Mouse (Mus musculus) right cerebral cortex, adult 18-20 months (tissue): ENCODE data around the gene Maff.

Experiments used
- DNase-seq: peaks from one replicate; pipeline ENCODE4 v3.0.0; 2022; ENCODE audit warnings: mixed read lengths

Maff gene

DNA sequence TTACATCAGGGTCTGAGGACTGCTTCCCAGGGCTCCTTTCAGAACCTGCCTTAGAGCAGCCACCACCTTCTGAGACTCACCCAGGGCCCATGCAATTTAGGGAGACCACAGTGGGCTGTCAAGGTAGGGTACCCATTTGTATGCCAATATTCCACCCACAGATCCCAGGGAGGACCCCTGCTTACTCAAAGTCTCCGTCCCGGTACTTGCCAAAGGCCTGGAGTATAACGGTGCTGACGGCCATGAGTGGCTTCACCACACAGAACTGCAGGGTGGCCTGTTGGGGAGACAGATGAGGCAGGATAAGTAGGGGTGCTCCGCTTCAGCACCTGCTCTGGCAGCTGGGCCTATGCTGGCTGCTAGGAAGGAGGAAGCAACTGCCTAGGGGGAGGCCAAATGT, 20.0 kb downstream of the Maff start:
- DNase-seq, result no peak

DNA sequence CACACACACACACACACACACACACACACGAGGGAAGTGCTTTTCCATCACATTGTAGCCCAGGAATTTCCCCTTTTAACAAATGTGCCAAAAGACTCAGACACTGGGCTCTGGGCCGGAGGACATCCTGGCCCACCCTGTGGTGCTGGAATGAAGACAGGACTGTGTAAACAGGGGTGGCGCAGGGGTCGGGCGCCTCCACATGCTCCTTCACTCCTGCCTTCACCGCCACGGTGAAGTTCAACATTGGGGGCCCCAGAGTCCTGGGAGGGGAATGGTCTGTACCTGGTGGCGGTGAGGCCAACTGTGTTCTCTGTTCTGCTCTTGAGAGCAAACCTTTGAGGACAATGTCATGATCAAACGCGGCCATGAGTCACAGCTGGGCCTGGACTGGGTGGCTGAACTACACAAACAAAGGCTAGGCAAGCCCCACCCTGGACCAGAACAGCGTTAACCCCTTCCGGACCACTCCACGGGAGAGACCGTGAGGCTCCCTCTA, 21.9 kb downstream of the Maff start:
- DNase-seq, result no peak

DNA sequence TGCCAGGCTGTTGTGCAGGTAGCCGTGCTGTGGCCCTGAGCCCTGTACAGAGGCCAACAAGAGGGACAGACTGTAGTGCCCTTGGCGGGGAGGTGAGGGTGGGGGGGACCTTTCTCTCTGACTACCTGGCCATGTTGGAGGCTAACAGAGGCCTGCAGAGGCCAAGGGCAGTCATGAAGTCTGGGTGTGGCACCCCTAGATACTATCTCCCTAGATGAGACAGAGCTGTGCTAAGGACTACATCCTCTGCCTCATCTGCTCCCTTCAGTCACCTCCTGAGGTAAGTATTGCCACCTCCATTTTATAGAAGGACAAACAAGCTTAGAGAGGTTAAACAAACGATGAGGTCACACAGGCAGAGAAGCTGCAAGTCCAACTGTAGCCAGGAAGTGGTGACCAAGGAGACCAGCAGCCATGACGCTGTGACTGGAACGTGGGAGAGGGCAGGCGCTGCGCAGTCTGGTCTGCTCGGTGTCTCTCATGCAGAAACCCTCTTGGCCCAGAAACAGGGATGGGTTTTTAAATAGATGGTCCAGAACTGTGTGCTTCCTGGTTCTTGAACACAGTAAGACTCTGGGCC, 22.5 kb downstream of the Maff start:
- DNase-seq, result no peak

DNA sequence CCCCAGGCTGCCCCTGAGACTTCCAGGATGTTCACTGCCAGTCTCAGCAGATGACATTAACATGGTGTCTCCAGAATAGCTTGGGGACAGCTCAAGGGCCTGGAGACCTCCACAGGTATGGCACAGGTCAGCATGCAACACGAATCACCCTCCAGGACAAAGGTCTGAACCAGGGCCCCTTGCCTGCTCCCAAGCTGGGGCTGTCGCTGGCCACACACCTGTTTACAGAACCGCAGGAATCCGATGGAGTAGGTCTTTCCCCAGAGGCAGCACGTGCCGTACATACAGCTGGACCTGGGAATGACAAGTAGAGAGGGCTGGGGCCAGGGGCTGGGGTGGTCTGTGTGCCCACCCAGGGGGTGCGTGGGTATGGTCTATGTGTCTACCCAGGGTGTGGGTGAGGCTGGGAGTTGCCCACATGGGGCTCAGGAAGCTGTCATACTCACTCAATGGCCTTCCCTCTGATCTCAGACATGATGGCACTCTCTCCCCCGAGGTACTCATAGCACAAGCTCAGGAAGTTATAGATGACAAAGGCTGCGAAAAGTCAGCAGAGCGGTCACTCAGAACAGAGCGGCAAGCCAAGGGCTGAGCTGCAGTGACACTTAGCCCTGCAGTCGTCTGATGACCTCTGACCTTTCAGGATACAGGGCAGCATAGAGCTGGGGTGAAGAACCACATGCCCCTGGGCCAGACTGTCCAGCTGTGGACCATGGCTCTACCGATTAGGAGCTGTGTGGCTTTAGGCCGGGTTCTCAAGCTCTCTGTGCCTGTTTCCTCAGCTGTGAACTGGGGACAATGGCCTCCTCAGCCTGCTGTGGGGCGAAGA, 23.2 kb downstream of the Maff start:
- DNase-seq, result no peak

DNA sequence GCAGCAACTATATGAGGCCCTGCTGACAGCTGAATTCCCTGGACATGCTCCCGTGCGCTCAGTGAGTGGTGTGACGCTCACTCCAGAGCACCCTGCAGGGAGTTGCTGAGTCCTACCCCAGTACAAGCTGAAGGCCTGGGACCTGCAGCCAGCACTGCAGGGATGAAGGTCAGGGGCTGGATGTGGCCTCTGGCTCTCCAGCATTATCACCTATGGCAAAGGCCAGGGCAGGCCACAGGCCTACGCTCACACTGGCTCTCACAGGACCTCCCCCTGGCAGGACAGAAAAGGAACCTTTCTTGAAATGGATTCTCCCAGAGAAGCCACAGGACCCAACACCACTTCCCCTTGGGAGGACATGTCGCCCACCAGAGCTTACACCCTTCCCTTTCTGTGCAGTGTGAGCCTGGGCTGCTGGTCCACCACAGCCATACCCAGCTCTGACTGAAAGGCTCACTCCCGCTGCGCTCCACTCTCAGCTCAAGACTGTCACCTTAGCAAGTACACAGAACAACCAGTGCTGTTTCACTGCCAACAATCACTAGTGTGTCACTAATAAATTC, 23.9 kb downstream of the Maff start:
- DNase-seq, result no peak

DNA sequence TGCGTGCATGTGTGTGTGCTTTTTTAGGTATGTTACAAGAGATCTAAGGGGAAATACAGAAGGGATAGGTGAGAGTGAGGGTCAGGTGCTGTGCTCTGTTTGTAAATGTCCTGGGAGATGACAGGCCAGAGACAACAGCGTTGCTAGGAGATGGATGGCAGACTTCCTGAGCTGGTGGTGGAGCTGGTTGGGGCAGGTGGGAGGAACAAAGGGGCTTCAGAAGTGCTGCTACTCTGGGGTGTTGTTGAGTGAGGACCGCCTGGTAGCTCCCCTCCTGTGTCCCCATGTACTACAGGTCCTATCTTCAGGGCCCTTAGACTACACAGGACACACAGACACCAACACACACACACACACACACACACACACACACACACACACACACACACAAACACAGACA, 28.3 kb downstream of the Maff start:
- DNase-seq, result no peak

DNA sequence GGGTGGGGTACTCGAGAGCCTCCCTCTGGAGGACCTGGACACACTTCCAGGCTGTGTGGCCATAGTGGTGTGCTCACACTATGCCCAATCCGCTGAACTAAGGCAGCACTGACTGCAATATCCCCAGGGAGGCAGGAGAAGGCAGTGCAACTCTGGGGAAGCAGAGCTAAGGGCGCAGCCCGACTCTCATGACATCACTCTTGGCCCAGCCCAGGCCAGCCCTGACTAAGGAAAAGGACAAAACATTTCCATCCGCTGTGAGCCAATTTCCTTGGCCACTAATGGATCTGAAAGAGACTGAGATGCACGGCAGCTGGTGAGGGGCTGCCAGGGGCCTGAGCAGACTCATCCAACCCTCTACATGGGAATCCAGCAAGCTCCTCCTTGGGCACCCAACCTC, 31.3 kb downstream of the Maff start:
- DNase-seq, result peak; percentile 55

DNA sequence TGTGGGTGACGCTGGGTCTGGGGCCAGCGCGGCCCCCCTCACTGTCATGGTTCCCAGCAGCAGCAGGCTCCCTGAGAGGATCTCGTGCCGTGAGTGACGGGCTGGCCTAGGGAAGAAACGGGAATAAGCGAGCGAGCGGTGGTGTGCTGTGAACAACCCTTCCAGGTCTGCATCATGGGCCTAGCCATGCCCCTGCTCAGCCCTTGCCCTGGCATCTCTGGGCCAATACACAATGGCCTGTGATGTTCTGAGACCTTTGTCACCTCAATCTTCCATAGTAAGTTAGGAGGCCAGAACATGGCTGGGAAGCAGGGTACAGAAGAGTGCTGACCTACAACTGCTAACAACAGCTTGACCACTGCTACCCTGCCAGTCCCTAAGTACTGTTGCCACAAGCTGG, 32.2 kb downstream of the Maff start:
- DNase-seq, result no peak

DNA sequence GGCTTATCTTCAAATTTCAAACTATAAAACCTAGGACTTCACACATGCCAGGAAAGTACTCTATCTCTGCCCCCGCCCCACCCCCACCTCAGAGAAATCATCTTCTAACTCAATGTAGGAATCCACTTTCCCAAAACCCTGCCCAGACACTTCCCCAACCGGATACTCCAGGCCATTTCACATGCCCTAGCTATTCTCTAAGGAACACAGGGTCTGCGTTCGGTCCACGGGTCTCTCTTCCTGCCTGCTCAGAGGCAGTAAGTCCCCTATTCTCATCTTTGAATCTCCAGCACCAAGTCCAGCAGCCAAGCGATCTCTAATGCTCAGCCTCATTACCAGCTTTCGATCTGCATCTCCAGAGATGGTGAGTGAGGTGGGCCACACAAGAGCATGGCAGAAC, 33.2 kb downstream of the Maff start:
- DNase-seq, result no peak

DNA sequence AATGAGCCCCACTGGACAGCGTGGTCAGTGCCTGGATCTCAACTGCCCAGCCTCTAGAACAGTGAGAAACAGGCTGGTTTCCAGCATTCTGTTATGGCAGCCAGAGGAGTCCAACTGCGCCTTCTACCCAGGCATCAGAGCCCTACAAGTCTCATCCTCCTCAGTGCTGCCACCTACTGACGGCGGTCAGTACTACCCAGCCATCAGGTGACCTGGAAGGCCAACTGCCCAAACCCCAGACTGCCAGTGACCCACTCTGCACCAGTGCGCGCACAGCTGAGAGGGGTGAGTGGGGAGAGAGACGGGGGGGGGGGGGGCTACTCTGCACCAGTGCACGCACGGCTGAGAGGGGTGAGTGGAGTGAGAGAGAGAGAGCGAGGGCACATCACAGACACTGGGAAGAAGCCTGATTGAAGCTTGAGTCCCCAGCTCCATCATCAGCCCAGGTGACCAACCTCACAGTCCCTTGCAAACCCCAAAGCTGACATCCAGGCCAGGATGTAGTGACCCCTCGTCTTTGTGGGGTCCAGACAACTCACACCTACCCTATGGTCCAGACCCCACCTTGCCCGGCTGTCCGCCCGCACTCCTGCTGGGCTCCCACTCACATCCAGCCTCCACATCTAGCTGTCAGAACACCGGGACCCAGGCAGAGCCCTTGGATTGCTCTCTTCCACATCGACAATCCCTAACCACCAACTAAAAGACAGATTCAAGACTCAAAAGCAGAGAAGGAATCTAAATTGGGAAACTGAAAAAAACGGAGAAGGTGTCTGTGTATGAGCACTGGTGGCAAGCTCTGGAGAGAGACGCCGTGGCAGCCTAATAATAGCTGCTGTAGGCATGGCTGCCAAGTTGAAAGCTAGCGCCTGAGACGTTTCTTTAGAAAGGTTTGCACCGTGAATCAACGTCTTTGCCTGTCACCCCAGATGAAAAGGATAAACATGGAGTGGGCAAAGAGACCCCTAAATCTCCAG, 34.3 kb downstream of the Maff start:
- DNase-seq, result peak; percentile 79

DNA sequence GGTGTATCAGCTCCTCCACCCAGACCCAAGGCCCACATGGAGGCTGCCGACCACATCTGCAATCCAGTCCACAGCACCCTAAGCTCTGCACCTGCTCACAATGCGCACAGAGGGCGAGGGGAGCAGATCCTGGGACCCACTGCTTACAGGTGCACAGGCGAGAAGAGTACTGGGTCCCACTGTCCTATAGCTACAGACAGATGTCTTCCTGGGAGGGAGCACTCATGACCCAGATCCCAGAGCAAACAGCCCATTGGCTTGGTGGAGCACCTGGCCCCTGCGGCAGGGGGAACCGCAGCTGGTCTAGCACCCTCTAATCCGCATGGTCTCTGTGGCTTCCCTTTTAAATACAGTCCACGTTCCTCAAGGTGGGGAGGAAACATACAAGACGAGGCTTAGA, 35.2 kb downstream of the Maff start:
- DNase-seq, result no peak

DNA sequence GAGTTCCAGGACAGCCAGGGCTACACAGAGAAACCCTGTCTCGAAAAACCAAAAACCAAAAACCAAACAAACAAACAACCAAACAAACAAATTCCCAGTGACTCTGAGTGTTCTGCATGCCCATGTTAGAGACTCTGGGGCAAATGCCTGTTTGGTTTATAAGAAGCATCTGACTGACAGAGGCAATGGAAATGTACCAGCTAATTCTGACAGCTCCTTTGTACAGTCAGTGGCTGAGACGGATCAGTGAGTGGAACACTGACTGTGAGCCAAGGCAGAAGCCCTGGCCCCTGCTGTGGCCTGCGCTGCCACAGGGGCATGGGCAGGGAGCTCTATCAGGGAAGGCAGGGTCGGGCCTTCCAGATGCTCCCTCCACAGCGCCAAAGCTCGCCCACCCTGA, 40.7 kb downstream of the Maff start:
- DNase-seq, result no peak

DNA sequence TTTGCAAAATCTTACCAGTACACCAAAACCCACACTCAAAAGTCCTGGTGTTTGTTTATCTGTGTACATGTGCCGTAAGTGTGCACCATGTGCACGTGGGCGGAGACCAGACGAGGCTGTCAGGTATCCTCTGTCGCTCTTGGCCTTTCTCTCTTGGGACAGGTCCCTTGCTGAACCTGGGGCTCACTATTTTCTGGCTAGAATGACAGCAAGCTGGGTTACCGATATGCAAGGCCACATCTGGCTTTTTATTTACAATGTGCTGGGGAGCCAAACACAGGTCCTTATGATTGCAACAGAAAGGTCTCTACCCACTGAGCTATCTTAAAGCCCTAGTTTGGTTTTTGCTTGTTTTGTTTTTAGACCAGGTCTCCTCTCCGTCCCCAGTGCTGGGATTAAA, 41.2 kb downstream of the Maff start:
- no peak for DNase-seq

DNA sequence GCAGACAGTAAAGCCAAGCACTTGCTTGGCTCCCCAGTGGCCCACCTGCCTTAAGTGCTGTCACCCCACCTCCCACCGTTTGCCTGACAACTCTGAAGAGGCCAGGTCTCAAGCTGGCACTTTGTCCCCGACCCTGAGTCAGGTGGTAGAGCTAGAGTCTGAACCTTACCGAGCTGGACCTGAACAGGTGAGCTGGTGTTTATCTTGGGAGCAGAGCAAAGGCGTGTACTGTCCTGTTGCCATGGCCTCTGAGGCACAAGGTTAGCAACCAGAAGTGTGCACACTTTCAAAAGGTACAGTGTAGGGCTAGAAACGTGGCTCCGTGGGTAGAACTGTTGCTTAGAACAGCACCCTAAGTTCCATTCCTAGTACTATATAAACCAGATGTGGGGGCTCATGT, 41.8 kb downstream of the Maff start:
- no peak for DNase-seq

DNA sequence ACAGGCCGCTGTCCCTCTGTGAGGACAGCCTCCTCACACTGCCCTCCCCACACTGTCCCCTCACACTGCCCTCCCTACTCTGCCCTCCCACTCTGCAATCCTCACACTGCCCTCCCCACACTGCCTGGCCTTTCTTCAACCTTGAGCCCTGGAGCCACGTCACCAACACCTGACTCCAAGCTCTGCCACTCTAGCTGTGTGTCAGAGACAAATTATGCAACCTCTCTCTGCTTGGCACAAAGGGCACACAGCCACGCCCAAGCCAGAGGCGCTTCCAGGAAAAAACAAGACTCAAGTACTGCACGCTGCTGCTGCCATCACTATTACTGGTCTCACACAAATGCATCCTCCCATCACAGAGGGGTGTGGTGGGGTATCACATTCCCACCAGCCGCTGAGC, 44.0 kb downstream of the Maff start:
- DNase-seq, result no peak

DNA sequence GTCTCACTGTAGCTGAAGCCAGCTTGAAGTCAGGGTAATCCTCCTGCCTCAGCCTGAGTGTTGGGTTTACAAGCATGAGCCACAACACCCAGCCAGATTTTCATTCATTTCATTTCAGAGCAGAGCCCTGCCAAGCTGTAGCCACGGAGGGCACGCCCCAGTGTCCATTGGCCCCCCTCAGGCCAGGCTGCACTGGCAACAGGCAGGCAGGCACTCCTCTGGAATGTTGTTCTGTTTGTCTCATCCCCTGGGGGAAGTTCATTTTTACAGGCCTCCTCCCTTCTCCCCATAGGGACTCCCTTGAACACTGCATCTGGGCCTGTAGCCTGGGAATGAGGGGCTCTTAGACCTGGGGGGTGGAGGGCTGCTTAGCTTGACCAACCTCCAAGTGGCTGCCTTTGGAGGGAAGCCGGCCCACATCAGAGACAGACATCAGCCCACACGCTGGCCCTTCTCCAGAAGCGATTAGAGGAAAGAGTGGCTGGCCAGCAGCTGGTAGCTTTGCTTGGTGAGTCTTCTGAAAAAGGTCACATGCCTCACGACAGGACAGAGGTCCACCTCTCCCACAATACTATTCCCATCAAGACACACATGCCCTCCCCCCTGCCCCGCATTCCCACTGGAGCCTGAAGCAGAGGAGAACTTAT, 45.1 kb downstream of the Maff start:
- DNase-seq, result peak; percentile 48

DNA sequence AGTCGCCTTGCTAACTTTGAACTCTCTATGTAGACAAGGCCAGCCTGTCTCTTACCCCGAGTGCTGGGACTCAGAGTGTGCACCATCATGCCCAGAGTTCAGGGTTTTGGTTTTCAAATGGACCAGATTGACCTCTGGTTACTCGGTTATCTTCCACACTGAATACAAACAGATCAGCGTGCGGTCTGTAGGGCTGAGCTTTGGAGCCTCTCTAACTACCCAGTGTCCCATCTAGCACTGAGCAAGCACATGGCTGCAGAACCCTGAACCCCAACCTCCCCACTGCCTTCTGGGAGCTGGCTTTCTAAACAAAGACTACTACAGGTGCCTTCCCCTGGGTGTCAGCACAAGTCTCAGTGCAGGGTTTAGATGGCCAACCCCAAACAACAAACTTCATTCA, 46.1 kb downstream of the Maff start:
- no peak for DNase-seq

DNA sequence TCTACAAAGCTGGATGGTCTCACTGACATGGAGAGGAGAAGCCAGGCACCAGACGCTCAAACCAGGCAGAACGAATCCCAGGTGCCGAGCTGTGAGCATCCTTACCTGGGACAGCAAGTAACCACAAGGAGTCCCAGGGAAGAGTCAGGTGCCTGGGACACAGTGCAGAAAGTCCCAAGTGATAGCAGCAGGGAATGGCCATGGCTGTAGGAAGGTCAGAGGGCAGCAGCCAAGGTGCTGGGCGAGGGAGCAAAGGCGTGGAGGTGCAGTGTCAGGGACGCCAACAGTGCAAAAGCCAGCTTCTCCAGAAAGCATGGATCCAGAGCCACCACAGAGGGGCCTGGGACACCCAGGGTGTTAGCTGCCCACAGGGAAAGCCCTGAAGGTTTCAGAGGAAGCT, 46.7 kb downstream of the Maff start:
- DNase-seq, result no peak

DNA sequence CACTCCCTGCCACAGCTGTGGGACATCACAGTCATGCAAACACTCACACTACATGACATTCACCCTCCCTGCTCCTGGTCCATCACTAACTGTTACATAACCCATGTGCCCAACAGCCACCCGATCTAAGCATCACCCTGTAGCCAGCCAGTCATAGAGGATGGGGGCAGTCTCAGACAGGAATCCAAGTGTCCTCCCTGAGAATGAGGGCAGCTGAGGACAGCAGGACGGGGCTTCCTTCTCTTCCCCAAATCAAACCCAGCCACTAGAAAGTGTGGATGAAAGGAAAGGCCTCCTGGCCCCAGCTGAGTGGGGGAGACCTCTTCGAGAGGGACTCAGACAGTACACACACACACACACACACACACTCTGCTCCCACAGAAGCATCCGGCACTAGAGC, 48.4 kb downstream of the Maff start:
- no peak for DNase-seq

DNA sequence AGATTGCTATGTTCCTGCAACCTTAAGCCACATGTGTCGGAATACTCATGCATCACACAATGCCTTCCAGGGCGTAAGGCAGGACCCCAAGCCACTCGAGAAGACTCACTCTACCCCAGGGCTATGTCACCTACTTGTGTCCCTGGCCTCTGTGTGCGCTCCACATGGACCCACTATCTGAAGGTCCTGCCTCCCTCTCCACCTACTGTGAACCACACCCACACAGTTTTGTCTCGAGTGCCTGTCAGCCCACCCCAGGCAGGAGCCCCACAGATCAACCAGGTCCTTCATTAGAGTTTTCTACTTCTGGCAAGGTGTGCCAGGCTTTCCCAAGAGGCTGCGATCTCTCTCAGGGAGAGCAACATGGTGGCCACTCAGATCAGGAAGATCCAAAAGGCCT, 48.9 kb downstream of the Maff start:
- DNase-seq, result no peak

DNA sequence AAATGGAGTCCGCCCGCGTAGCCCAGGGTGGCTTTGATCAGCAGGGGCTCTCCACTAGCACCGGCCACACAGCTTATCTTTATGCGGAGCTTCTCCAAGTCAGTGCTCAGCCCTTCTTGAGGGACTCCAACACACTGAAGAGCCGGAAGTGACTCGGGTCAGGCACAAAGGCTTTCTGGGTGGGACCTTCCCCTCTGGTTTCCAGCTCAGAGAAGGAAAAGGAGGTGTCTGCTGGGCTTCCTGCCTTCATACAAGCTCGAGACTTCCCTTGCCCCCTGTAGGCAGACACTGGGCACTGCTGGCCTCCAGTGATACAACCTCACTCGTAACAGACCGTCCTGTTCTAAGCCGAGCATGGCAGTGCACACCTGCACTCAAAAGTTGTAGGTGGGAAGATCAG, 50.3 kb downstream of the Maff start:
- no peak for DNase-seq

DNA sequence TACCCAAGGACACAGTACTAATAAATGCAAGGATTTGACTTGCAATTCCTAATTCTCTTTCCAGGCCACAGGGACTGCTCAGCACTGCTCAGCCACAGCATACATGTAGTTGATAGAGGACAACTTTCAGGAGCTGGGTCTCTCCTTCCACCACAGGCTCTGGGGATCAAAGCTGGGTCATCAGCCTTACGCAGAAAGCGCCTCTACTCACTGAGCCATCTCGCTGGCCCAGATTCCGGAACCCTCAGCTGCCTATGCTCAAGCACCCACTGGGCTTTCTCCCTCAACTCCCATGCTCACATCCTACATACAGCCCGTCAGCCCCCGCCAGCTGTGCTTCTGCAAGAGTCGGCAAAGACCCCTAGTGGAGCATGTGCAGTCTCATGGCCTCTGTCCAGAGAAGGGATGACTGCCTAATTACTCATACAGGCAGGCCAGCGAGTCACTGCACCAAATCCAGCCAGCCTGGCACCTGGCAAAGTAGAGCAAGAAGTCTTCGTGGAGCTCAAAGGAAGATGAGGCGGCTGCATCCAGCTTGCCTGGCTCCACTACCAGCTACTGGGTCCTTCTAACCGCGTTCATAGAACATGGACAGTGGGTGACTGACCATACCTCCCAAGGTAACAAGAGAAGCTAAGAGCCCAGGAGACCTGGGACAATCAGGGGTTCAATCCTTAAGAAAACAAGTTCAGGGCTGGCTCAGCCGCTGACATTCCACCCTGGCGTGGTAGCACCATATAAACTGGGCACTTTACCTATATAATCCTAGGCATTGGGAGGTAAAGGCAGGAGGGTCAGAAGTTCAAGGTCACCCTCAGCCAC, 53.0 kb downstream of the Maff start:
- DNase-seq, result no peak
